Mouse (Mus musculus): ENCODE results near the gene Arnt2.

DNA sequence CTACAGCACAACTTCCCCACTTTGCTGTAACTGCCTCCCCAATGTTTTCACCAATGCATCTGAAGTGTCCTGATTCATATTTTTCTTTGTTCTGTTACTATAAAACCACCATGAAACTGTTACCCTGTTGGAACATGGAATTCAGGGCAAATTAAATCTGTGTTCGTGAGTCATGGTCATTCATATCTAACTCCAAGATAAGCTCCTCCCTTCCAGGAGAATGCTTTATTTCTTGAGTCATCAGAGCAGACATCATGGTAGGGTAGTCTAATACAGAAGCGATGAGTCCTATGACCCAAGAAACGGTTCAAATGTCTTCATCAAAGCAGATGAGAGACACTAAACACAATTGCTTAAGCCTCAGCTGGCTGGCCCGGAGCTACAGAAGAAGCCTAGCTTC, 25.2 kb downstream of the Arnt2 start:
- TF ChIP-seq POLR2A (IDR thresholded peaks at IDR 0.05; ENCODE audit: insufficient read depth, low read depth, low read length) (no peak), CTCF (IDR thresholded peaks at IDR 0.05; ENCODE audit: insufficient read depth, low read depth, low read length) (no peak)

Data from olfactory bulb, adult 2 months (tissue).